Mouse (Mus musculus): Measurements from ENCODE around the gene Pakap. TPM values are rescaled to one million over a fixed set of nuclear protein-coding genes. Genes with fewer than 3 reads are reported as not detected.

Gene Pakap
- polyA plus RNA-seq, 1 experiment: 0.63 TPM

DNA sequence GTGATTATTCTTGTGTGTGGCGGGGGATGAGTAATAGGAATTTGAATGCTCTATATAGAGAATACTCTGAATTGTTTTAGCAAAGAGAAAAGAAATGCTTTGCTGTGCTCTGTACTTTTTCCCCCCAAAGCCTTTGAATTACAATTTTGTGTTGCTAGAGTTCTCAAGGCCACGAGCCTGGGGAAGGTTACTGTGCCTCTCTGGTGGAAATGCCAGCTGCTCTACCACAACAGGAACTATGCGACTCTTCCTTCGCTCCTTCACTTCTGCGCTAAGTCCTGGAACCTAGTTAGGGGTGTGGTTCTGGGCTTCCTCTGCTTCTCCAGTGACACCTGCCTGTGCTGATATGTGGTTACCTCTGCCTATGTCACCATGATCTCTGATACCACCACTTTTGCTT lies 44.7 kb downstream of the Pakap start:
- TF ChIP-seq FLI1 (IDR thresholded peaks at IDR 0.05; ENCODE audit: low read length): no peak
- no peak for TF ChIP-seq GATA1 (IDR thresholded peaks at IDR 0.05; ENCODE audit: borderline replicate concordance, low read length)
- Histone ChIP-seq H3K27me3 (replicated peaks) (peaks cover 3% of the 10 kb centered on the region), H3K36me3 (replicated peaks; ENCODE audit: low read length) (no peaks in the 10 kb centered on the region), H3K9me3 (peaks cover 3% of the 10 kb centered on the region; the same call in 1 of the 2 replicates), H3K4me3 (replicated peaks) (no peak overlapping the region), H3K4me1 (no peaks in the 10 kb centered on the region)

DNA sequence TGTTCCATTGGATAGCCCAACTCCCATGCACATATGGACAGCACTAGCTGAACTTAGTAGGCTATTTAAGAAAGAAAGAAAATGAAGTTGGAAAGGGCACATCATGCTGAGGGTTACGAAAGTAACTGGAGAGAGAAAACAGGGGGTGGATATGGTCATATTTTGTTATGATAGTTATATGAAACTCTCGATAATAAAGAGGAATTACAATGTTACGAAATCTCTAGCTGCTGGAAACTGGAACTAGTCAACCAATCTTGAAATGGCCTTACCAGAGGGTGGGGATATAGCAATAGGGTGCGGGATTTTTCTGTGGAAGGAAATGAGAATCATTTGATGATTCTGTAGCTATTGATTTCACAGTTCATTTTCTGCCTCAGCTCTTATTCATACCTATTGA lies 46.7 kb downstream of the Pakap start:
- Histone ChIP-seq H3K4me1 (no peaks in the 10 kb centered on the region), H3K9me3 (peaks cover 8% of the 10 kb centered on the region), H3K27me3 (replicated peaks) (no peaks in the 10 kb centered on the region), H3K4me3 (replicated peaks) (no peak overlapping the region), H3K36me3 (replicated peaks; ENCODE audit: low read length) (no peaks in the 10 kb centered on the region)
- TF ChIP-seq GATA1 (IDR thresholded peaks at IDR 0.05; ENCODE audit: borderline replicate concordance, low read length): no peak
- no peak for TF ChIP-seq FLI1 (IDR thresholded peaks at IDR 0.05; ENCODE audit: low read length)

DNA sequence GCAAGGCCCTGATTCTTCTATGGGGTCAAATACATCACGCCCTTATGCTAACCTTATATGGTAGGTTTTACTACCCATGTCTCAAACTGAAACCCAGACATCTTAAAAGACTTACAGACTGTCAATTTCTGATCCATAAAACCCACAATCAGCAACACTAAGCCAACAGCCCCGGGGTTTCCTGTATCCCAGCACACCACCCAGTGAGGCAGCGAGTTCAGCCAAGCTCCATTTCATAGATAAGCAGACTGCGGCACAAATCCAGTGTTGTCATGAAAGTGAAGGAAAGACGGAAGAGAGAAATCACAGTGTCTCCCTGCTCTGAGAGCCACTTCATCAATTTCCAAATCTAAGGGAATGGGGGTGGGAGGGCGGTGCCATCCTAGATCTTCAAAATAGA lies 50.8 kb downstream of the Pakap start:
- Histone ChIP-seq H3K9me3 (peaks cover 14% of the 10 kb centered on the region), H3K27me3 (replicated peaks) (no peaks in the 10 kb centered on the region), H3K36me3 (replicated peaks; ENCODE audit: low read length) (no peaks in the 10 kb centered on the region), H3K4me3 (replicated peaks) (no peak overlapping the region), H3K4me1 (no peaks in the 10 kb centered on the region)
- TF ChIP-seq GATA1 (IDR thresholded peaks at IDR 0.05; ENCODE audit: borderline replicate concordance, low read length) (no peak), FLI1 (IDR thresholded peaks at IDR 0.05; ENCODE audit: low read length) (no peak)

GRCm38 (mm10) chr4:57622816-57623215 lies 54.8 kb downstream of the Pakap start:
- no peak for TF ChIP-seq GATA1 (IDR thresholded peaks at IDR 0.05; ENCODE audit: borderline replicate concordance, low read length)
- no peak for TF ChIP-seq FLI1 (IDR thresholded peaks at IDR 0.05; ENCODE audit: low read length)
- H3K27me3 ChIP-seq (replicated peaks): no peaks in the 10 kb centered on the region
- H3K4me3 ChIP-seq (replicated peaks): no peak overlapping the region
- no peaks in the 10 kb centered on the region for H3K4me1 ChIP-seq
- peaks cover 10% of the 10 kb centered on the region for H3K9me3 ChIP-seq
- no peaks in the 10 kb centered on the region for H3K36me3 ChIP-seq (replicated peaks; ENCODE audit: low read length)

- H3K4me1 ChIP-seq: no peaks in the 10 kb centered on the region
- H3K36me3 ChIP-seq (replicated peaks; ENCODE audit: low read length): no peaks in the 10 kb centered on the region
- H3K27me3 ChIP-seq (replicated peaks): no peaks in the 10 kb centered on the region
- TF ChIP-seq GATA1 (IDR thresholded peaks at IDR 0.05; ENCODE audit: borderline replicate concordance, low read length) (no peak), FLI1 (IDR thresholded peaks at IDR 0.05; ENCODE audit: low read length) (no peak)
- peaks cover 4% of the 10 kb centered on the region for H3K9me3 ChIP-seq
- no peak overlapping the region for H3K4me3 ChIP-seq (replicated peaks)
Observed at GRCm38 (mm10) chr4:57624819-57625218, 56.8 kb downstream of the Pakap start.

DNA sequence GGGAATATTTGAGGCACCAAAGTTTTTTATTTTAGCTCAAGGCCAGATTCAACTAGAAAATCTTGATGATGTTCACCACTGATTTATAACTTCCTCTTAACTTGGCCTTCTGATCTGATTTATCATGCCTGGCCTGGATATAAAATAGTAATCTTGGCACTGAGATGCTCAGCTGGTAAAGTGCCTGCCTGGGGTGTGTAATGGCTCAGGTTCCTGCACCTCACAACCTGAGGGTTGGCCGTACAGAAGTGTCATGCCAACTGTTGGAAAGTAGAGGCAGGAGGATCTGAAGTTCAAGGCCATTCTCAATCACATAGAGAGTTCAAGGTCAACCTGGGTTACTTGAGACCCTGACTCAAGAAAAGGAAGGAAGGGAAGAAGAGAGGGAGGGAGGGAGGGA lies 57.3 kb downstream of the Pakap start:
- no peaks in the 10 kb centered on the region for H3K9me3 ChIP-seq
- TF ChIP-seq GATA1 (IDR thresholded peaks at IDR 0.05; ENCODE audit: borderline replicate concordance, low read length) (no peak), FLI1 (IDR thresholded peaks at IDR 0.05; ENCODE audit: low read length) (no peak)
- no peaks in the 10 kb centered on the region for H3K36me3 ChIP-seq (replicated peaks; ENCODE audit: low read length)
- no peaks in the 10 kb centered on the region for H3K27me3 ChIP-seq (replicated peaks)
- H3K4me3 ChIP-seq (replicated peaks): no peak overlapping the region
- no peaks in the 10 kb centered on the region for H3K4me1 ChIP-seq

GRCm38 (mm10) chr4:57625756-57626155 lies 57.8 kb downstream of the Pakap start:
- Histone ChIP-seq H3K27me3 (replicated peaks) (no peaks in the 10 kb centered on the region), H3K9me3 (no peaks in the 10 kb centered on the region), H3K4me1 (no peaks in the 10 kb centered on the region), H3K4me3 (replicated peaks) (no peak overlapping the region), H3K36me3 (replicated peaks; ENCODE audit: low read length) (no peaks in the 10 kb centered on the region)
- no peak for TF ChIP-seq GATA1 (IDR thresholded peaks at IDR 0.05; ENCODE audit: borderline replicate concordance, low read length)
- no peak for TF ChIP-seq FLI1 (IDR thresholded peaks at IDR 0.05; ENCODE audit: low read length)

DNA sequence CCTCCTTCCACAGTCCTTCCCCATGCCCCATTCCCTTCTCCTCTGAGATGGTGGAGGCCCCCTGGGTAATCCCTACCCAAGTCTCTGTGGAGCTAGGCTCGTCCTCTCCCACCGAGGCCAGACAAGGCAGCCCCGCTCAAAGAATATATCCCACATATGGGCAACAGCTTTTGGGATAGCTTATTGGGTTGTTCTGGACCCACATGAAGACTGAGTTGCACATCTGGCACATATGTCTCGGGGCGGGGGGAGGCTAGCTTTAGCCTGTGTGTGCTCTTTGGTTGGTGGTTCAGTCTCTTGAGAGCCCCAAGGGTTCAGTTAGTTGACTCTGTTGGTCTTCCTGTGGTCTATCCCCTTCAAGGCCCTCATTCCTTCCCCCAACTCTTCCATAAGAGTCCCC lies 58.9 kb downstream of the Pakap start:
- Histone ChIP-seq H3K4me1 (no peaks in the 10 kb centered on the region), H3K36me3 (replicated peaks; ENCODE audit: low read length) (no peaks in the 10 kb centered on the region), H3K4me3 (replicated peaks) (no peak overlapping the region), H3K9me3 (no peaks in the 10 kb centered on the region), H3K27me3 (replicated peaks) (no peaks in the 10 kb centered on the region)
- TF ChIP-seq GATA1 (IDR thresholded peaks at IDR 0.05; ENCODE audit: borderline replicate concordance, low read length) (no peak), FLI1 (IDR thresholded peaks at IDR 0.05; ENCODE audit: low read length) (no peak)

DNA sequence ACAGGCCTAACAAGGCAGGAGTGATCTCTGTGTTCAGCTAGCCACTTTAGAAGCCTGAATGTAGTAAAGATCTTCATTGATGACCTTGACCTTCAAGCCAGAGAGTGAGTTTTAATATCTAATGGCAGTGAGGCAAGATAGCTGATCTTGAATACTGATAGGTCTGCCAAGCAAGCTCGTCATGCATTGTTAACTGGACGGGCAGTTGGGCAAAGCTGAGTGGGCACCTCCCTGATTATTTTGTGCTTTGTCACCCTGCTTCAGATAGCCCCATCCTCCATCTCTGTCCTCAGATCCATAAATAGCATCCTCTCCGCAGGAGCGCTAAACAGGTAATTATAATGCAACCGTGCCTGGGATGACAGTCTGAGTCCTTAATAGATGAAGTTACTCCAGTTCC lies 64.4 kb downstream of the Pakap start:
- no peaks in the 10 kb centered on the region for H3K4me1 ChIP-seq
- TF ChIP-seq FLI1 (IDR thresholded peaks at IDR 0.05; ENCODE audit: low read length) (no peak), GATA1 (IDR thresholded peaks at IDR 0.05; ENCODE audit: borderline replicate concordance, low read length) (no peak)
- H3K27me3 ChIP-seq (replicated peaks): peaks cover 5% of the 10 kb centered on the region
- H3K36me3 ChIP-seq (replicated peaks; ENCODE audit: low read length): no peaks in the 10 kb centered on the region
- no peaks in the 10 kb centered on the region; the same call in 1 of the 2 replicates for H3K9me3 ChIP-seq
- H3K4me3 ChIP-seq (replicated peaks): no peak overlapping the region

DNA sequence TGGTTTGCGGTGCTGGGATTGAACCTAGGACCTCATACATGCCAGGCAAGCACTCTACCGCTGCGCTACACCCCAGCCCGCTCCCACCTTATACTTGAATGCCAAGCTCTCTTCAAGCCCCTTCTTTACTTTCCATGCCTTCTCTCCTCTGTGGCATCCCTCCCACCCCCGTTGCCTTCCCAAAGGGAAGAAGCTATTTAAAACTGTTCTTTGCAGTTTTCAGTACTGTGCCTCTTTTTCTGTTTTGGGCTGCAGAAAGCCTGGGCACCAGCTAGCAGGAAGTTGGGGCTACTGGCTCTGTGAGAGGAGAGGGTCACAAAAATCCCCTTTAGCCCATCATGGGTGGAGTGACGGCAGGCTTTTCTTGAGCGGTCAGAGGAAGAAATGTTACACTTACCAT lies 65.1 kb downstream of the Pakap start:
- H3K9me3 ChIP-seq: no peaks in the 10 kb centered on the region; the same call in 1 of the 2 replicates
- no peak overlapping the region for H3K4me3 ChIP-seq (replicated peaks)
- H3K36me3 ChIP-seq (replicated peaks; ENCODE audit: low read length): no peaks in the 10 kb centered on the region
- peaks cover 8% of the 10 kb centered on the region for H3K27me3 ChIP-seq (replicated peaks)
- TF ChIP-seq GATA1 (IDR thresholded peaks at IDR 0.05; ENCODE audit: borderline replicate concordance, low read length) (no peak), FLI1 (IDR thresholded peaks at IDR 0.05; ENCODE audit: low read length) (no peak)
- peaks cover 5% of the 10 kb centered on the region for H3K4me1 ChIP-seq

GRCm38 (mm10) chr4:57634956-57635355 lies 67.0 kb downstream of the Pakap start:
- Histone ChIP-seq H3K9me3 (no peaks in the 10 kb centered on the region; the same call in 1 of the 2 replicates), H3K27me3 (replicated peaks) (peaks cover 17% of the 10 kb centered on the region), H3K4me1 (peaks cover 16% of the 10 kb centered on the region), H3K36me3 (replicated peaks; ENCODE audit: low read length) (no peaks in the 10 kb centered on the region), H3K4me3 (replicated peaks) (no peak overlapping the region)
- TF ChIP-seq FLI1 (IDR thresholded peaks at IDR 0.05; ENCODE audit: low read length) (no peak), GATA1 (IDR thresholded peaks at IDR 0.05; ENCODE audit: borderline replicate concordance, low read length) (no peak)

Measured in megakaryocyte, embryonic 14.5 days (primary cell).